Mouse (Mus musculus) heart, adult 8-10 months (tissue): ENCODE measurements around the gene Card10. TPM values are rescaled to one million over a fixed set of nuclear protein-coding genes. Genes with fewer than 3 reads are reported as not detected.
A peak's percentile ranks its signal among the peaks of the same experiment; 100 is the strongest.

ENCODE experiments used
- DNase-seq: peaks from one replicate; pipeline ENCODE4 v3.0.0; 2022; ENCODE audit warnings: low spot score
- total RNA-seq, 4 experiments: library from RNA; stranded (reverse); gene quantifications; 2 replicates each; pipeline ENCODE4 v1.2.4; 2022

The Card10 gene
- total RNA-seq, 4 experiments from 2014 or later, result 14.3 to 16.1 (median 15.2) TPM

DNA sequence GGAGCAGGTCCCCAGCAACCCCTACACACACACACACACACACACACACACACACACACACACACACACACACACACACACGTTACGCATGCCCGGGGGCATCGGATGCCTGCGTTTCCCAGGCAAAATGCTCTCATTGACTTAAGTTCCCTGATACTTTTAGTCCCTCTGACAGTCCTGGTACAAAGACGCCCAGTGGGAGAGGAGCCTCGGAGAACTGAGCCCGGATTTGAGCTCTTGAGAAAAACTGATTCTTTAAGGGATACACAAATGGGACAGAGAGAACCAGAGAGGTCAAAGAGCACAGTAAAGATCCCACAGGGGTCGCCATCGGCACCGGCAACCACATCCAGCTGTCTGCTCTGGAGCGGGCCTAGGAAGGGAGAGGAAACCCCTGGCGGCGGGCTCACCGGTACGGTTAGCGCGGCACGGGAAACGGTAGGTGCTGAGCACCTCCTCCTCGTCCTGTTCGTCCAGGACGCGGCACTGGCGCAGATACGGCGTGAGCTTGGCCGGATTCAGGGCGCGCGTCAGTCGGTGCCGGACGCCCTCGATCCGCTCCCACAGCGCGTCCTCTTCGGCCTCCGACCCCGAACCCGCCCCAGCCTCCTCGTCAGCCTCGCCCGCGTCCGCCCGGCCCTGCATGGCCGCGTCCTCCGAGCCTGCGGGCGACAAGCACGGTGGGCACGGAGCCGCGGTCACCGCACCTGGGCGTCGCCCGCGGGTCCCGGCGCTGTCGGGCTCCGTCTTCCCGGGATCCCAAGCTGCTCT is 686 bp downstream of the Card10 start:
- DNase-seq, result no peak

GRCm38 (mm10) chr15:78801571-78801970 is 1.3 kb downstream of the Card10 start:
- DNase-seq, result no peak

DNA sequence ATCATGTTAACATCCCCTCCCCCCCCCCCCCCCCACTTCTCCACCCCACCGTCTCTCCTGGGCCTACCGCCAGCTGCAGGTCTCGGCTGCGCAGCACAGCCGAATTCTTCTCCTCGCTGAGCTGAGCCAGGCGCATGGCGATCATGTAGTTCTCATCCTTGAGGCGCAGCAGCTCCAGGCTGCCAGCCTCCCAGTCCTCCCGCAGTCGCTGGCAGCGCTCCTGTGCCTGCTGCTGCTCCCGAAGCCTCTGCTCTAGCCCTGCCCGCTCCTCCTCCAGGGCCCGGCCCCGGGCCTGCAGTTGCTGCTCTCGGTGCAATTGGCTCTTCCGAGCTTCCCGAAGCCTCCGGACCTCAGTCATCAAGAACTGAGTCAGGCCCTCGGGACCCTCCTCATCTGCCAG is 3.8 kb downstream of the Card10 start:
- no peak for DNase-seq

- DNase-seq, result no peak
Observed at GRCm38 (mm10) chr15:78797060-78797329, 5.8 kb downstream of the Card10 start.

DNA sequence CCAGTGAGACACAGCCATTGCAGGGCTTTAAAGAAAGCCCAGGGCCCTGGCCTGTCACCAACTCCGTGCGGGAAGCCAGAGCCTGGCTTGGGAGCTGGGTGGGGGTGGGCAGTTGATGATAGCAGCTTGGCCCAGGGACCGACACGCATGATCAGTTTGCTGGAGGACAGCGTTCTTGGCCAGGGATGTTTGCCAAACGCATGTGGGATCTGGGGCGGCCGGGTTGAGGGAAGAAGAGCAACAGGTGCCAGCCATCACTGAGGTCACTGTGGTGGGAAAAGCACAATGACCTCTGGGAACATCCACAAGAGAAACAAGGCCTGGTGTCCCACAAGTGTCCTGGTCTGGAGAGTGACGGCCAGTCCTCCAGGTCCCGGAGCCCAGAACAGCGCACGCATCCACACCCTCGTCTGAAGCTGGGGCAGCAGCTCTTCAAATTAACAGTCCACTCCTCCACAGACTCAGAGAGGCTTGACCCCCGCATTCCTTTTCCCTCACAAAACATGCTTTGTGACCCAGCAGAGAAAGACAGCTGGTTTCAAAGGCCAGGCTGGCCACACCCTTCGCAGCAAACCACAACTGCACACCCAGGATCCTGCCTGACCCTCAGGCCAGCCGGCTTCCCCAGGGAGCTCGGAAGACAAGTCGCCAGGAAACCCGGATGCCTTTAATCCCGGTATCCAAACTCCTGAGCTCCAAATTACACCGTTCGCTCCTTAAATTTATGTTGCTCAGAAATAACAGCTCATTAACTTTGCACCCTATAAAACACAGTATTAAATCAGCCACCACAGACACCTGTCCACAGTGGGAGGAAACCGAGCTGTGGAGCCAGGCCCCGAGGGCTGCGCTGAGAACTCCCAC is 6.4 kb downstream of the Card10 start:
- no peak for DNase-seq

DNA sequence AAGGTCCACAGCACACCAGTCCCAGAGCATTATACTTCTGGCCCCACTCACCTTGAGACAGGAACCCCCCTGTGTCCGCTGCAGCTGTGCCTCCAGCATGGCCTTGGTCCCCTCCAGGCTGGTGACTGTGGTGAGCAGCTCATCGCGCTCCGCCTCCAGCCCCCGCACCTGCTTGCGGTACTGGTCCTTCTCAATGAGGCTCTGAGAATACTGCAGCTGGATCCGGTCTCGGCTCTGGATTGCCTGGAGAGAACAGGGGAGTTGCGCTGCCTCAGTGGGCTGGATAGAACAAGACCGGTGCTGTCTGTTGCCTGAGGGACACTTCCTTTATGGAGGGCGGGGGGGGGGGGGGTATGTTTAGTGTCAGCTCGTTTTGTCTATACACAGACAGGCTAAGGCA is 11.9 kb downstream of the Card10 start:
- DNase-seq, result no peak

- DNase-seq, result no peak
Observed at GRCm38 (mm10) chr15:78790451-78790850, 12.4 kb downstream of the Card10 start.

- no peak for DNase-seq
Observed at GRCm38 (mm10) chr15:78789721-78790323, 13.0 kb downstream of the Card10 start.

DNA sequence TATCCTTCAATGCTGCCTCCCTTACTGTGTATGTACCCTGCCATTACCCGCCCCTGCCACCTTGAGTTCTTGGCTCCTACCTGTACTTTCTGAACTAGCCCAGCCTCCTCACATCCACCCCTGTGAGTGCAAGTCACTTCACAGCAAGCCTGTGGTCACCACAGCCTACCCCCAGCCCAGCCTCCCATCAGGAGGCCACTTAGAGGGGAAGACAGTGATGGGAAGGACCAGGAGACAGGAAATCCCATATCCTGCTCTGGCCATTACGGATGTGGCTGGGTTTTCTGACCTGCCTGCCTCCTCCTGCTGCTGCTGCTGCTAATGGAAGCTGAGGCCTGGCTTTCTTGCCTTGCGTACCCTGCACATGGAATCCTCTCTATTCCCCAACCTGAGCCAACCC is 14.8 kb downstream of the Card10 start:
- no peak for DNase-seq

- DNase-seq, result peak; percentile 73
Observed at GRCm38 (mm10) chr15:78787287-78787856, 15.5 kb downstream of the Card10 start.

GRCm38 (mm10) chr15:78786411-78786818 is 16.4 kb downstream of the Card10 start:
- peak; percentile 63 for DNase-seq

DNA sequence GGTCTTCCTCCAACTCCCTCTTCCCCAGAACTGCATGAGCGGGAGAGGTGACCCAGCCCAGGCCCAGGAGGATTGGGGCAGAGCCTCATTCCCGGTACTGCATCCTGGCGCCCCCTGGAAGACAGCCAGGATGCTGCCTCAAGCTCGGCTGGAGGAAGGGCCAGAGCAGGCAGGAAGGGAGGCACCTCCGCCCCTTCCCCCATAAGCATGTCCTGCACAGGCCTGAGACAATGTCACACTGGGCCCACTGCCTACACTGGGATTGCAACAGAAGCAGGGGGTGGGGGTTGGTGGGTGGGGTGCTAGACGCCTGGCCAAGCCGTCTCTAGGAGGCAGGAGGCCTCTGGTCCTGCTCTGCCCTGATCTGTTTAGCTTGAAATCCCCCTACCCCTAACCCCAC is 16.9 kb downstream of the Card10 start:
- peak; percentile 88 for DNase-seq

DNA sequence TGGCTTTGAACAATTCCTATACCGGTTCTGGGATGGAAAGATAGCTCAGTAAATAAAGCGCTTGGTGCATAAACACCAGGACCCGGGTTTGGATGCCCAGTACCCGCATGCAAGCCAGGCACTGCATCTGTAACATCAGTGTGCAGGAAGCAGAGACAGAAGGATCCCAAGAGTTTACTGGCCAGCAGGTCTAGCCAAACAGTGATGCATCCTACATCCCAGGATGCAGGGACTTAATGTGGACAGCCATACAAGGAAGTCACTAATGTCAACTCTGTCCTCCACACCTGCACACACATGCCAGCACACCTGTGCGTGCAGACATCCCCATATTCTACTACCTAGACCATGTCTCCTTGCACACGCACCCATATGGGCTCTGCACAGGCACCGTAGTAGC is 17.6 kb downstream of the Card10 start:
- no peak for DNase-seq

GRCm38 (mm10) chr15:78784520-78784919 is 18.3 kb downstream of the Card10 start:
- DNase-seq, result no peak

DNA sequence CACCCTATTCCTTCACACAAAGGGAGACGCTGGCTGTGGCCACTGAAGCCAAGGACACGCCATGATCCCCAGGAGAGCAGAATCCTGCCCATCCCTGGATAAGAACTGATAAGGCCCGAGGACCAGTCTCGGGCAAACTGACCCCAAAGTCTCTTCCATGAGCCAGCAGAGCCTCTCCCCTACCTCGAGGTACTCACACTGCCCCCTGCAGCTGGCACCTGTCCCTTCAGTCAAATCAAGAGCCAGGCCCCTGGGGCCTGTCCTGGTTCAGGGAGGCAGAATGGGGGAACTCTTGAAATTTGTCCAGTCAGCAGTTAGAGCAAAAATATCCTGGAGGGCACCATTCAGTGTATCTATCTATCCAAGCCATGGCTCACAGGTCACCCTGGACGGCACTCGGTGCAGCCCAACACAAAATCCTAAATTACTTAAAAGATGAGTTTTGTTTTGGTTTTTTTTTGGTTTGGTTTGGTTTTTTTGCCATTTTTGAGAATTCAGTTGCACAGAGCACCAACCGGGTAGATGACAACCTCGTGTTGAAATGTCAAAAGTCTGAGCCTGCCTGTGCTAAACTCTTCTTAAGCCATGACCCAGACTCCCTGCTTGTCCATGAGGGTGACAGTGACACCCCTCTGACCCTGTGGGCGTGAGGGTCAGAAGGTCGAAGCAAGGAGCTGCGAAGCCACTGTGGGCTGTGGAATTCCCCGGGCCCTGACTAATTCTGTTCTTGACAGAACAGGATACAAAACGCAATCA is 20.3 kb downstream of the Card10 start:
- DNase-seq, result no peak

- DNase-seq, result no peak
Observed at GRCm38 (mm10) chr15:78780908-78781307, 21.9 kb downstream of the Card10 start.

DNA sequence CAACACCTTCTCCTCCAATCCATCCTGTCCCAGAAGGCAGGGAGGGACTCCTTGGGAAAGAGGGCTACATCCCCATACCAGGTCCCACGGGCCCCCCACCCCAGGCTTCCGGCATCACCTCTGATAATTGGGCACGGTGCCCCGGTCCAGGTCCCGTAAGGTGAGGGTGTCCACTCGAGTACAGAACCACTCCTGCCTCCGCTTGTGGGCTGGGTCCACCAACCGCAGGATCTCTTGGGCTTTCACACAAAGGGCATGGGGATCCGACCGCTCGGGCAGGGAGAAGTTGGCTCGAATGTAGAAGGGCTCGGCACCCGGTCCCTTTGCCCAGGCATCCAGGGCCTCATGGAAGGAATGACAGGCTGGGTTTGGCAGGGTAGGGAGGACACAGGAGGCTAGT is 22.5 kb downstream of the Card10 start:
- DNase-seq, result no peak

GRCm38 (mm10) chr15:78779690-78780089 is 23.2 kb downstream of the Card10 start:
- DNase-seq, result no peak

DNA sequence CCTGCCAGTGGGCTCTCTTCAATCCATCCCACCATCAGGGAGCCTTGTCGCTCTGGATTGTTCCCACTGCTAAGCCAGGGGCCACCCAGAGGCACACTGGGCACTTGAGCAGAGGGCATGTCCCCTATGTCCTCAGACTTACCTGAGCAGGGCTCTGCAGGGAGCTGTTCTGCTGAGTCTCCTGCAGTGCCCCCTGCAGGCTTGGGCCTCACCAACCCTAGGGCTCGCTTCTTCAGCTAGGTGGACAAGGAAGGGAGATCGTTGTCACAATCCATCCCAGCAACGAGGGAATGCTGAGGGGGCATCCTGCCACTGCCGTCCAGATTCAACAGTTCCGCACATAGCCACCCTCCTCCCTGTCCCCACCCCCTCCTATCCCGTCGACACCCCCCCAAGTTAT is 23.6 kb downstream of the Card10 start:
- no peak for DNase-seq

DNA sequence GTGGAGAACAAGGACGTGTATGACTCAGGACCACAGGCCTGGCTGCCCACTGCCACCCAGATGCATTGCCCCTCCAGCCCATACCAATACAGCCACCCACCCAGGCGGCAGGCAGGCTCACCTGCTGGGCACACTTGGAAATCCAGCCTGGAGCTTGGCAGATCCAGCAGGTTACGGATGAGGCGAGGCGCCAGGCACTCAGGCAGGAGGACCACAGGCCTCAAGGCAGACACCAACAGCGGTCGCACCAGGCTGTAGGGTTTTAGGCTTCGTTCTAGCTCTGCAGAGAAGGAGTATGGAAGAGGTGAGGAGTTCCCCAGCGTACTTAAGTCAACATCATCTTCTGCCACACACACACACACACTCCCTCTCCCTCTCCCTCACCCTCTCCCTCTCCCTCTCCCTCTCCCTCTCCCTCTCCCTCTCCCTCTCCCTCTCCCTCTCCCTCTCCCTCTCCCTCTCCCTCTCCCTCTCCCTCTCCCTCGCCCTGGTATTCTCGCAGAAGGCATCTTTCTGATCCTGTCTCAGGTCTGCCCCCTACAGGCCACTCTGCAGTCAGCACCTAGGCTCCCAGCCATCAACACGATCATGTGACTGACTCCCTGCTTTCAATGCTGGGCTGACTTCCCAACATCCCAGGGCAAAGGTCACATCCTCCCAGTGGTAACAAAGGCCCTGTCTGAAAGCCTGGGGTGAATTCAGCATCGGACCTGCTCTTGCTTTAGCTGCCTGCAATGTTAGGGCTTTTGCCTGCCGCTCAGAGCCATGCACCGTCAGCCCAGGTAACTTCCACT is 24.6 kb downstream of the Card10 start:
- peak; percentile 96 for DNase-seq

GRCm38 (mm10) chr15:78773290-78773729 is 29.5 kb downstream of the Card10 start, which contains the start of gene Mfng:
Gene Mfng (minus strand): TSS chr15:78773475.
- peak; percentile 70 for DNase-seq
